Mouse (Mus musculus) cerebellum, postnatal 14 days (tissue): ENCODE data around the gene Ube2d1.

Experiments
- DNase-seq, 2 experiments: peaks; one replicate each; pipeline ENCODE4 v3.0.0; 2021; ENCODE audit warnings: mixed read lengths in 2 of 2

Gene Ube2d1

GRCm38 (mm10) chr10:71218228-71218892 is 66.7 kb downstream of the Ube2d1 start:
- peak; percentile 92 to 93 for DNase-seq

GRCm38 (mm10) chr10:71215996-71216395 is 69.1 kb downstream of the Ube2d1 start:
- no peak for DNase-seq
